Mouse (Mus musculus): ENCODE data around the gene Olfr895.

Olfr895 gene

GRCm38 (mm10) chr9:38267551-38267950, at the start of gene Olfr895:
TSS of gene Olfr895 (plus strand) at chr9:38267851.
- DNase-seq = no peak

- no peak for DNase-seq
These were observed 15.2 kb upstream of the Olfr895 start, which contains the start of gene Olfr143 for GRCm38 (mm10) chr9:38252474-38252873. TSS of gene Olfr143 (plus strand) at chr9:38252774.

- no peak for DNase-seq
These were observed 23.2 kb downstream of the Olfr895 start, which contains the start of gene Olfr896-ps1 for GRCm38 (mm10) chr9:38290807-38291206. TSS of gene Olfr896-ps1 (plus strand) at chr9:38291107.

All from liver (tissue).